Mouse (Mus musculus) lung, adult 2 months (tissue): ENCODE results near the gene Gpr183. TPM values are rescaled to one million over a fixed set of nuclear protein-coding genes. Genes with fewer than 3 reads are reported as not detected.

Source experiments
- DNase-seq: peaks from one replicate; pipeline ENCODE4 v3.0.0; 2022
- H3K4me1 ChIP-seq: fragments of 200-500 bp; 2 replicates; pipeline ENCODE4 v1.6.1; 2011; ENCODE audit warnings: low read length; ENCODE audit not compliant: control insufficient read depth, insufficient read depth
- H3K4me3 ChIP-seq: fragments of 200-500 bp; replicated peaks from 2 replicates; pipeline ENCODE3; 2011; ENCODE audit warnings: low read depth, mild to moderate bottlenecking, control low read depth, low read length; ENCODE audit errors: extremely low read depth
- CTCF ChIP-seq: fragments of 200-500 bp; IDR thresholded peaks from 2 replicates; pipeline ENCODE4 v1.5.1; 2011; ENCODE audit warnings: mild to moderate bottlenecking, low read length, control low read depth; ENCODE audit not compliant: insufficient read depth
- POLR2A ChIP-seq: fragments of 200-500 bp; IDR thresholded peaks from 2 replicates; pipeline ENCODE4 v1.6.1; 2011; ENCODE audit warnings: low read depth, mild to moderate bottlenecking, control low read depth, low read length, borderline replicate concordance; ENCODE audit errors: extremely low read depth
- WGBS: fragments of 180-500 bp; shearing (Covaris S2); methylation state at CpG from one replicate; pipeline ENCODE4 v1.1.7; 2018; 5-methylcytosine and 5-hydroxymethylcytosine counted together
- polyA plus RNA-seq: library from polyadenylated mRNA; depleted of rRNA; stranded (reverse); fragments of >200 nt; gene quantifications from 2 replicates; pipeline ENCODE4 v1.2.3, GENCODE M21; 2012

The Gpr183 gene
- polyA plus RNA-seq, 1 experiment = 3.1 TPM

DNA sequence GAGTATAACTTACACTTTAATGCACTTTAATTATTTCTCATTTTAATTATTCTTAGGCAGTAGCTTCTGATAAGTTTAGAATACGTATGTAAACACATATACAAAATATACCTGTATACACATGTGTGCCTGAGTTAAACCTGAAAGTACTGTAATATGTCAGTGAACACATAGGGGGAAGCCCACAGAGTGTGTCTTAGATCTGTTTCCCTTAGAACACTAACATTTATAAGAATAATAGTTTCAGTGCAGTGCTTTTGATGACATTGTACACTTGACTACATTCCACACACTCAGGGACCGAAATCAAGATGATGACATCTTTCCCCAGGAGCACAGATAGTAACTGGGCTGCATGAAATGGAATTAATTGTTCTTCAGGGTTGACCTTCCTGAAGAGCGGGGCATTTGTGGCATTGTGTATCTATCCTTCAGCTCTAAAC is 5.4 kb downstream of the Gpr183 start:
- TF ChIP-seq POLR2A (no peak), CTCF (no peak)
- 85% methylated on average over 3 of the region's 3 CpGs for WGBS

DNA sequence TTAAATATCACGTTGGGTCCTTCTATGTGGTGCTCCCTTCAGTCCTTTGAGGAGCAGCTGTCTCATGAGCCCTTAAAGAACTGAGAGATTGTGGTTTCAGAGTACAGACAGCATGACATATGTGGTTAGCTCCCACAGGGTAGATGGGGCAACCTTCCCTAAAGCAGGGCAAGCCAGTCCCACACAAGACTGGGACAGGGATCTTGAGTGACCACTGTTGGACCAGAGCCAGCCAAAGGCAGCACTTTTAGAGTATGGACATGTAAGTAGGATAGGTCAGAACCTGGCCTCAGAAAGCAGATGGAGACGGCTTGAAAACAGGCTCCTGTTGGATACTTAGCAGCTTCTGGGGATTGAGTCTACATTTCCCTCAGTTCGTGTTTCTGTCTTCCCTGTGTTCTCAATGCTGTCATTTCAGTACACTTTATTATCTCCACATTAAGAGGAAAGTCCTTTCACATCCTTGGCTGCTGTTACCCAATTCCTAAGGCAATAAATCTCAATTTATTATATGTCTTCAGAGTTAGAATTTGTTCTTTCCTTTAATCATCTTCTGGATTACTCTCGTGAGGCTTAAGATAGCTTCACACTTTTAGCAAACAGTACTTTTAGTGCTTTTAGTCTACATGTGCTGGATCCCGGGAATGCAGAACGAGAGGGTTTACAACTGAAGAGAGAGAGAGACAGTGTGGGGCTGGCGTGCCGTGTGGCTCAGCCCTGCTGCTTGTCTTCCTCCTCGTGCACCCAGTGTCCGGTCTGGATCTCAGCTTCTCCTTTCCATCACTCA is 6.1 kb downstream of the Gpr183 start:
- DNase-seq = no peak
- no peak overlapping the region for H3K4me3 ChIP-seq
- H3K4me1 ChIP-seq = peaks cover 11% of the 10 kb centered on the region
- TF ChIP-seq CTCF = no peak
- TF ChIP-seq POLR2A = no peak
- WGBS = 66% methylated on average over 10 of the region's 10 CpGs

More for the DNA sequence above, 5.4 kb downstream of the Gpr183 start:
- DNase-seq = no peak
- Histone ChIP-seq H3K4me3 (no peak overlapping the region), H3K4me1 (peaks cover 11% of the 10 kb centered on the region)

DNA sequence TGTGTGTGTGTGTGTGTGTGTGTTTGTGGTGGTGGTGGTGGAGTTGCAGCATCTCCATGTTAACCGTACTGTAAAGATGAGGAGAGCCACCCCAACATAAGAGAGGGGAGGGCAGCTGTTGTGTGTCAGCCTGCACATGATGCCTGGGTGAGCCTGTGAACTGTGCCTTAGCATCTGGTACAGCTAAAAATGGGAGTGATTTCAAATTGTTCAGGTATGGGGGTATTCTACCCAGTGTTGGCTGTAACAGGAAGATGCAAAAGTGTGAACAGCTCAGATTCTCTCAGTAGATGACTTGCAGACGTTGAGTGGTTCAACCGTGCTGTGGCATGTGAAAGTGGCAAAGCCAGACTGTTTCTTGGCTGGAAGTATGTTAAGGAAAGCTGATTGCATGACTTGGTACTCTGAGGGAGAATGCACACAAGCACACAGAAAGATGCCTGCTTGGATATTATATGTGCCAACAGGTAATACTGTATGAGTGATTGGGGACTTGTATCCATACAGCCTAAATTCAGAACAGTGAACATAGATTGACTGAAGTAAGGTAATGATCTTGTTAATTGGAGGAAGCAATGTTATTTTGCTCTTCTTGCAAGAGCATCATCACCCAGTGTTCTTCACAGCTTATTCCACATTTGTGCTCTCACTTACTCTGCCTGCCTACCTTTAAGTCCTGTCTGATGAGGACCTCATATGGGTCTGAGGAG is 6.8 kb downstream of the Gpr183 start:
- 63% methylated on average over 3 of the region's 3 CpGs for WGBS
- TF ChIP-seq CTCF (no peak), POLR2A (no peak)
- DNase-seq = no peak
- H3K4me3 ChIP-seq = no peak overlapping the region
- peaks cover 5% of the 10 kb centered on the region for H3K4me1 ChIP-seq

DNA sequence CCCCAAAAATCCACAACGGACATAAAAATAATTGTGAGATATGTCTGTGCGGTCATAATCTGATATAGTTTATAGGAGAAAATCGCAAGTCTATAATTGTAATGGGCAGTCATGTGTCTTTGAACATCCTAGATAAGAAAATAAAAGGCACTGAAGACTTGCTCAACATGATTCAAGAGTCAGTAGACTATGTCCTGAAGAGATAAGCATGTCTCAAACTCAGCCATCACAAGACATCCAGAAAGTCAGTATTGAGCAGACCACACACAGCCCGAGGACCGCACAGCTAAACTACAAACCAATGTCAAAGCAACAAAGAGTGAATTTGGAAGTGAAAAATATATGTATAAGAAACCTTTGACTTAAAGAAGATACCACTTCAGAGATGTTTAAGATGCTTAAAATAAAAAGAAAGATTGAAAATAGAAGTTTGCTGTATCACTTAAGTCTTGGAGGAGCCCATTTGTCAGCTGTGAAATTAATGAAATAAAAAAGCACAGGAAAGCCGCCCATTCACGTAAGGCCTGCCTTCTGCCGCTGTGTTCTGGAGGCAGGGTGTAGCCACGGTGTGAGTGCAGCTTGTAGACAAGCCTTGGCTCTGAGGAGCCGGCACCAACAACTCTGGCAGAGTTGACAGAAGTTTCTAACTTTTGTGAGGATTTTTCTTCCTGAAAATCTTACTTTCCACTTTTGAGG is 7.7 kb downstream of the Gpr183 start:
- DNase-seq = no peak
- WGBS = 84% methylated on average over 10 of the region's 10 CpGs
- Histone ChIP-seq H3K4me1 (peaks cover 5% of the 10 kb centered on the region), H3K4me3 (no peak overlapping the region)
- TF ChIP-seq POLR2A = no peak
- TF ChIP-seq CTCF = no peak

DNA sequence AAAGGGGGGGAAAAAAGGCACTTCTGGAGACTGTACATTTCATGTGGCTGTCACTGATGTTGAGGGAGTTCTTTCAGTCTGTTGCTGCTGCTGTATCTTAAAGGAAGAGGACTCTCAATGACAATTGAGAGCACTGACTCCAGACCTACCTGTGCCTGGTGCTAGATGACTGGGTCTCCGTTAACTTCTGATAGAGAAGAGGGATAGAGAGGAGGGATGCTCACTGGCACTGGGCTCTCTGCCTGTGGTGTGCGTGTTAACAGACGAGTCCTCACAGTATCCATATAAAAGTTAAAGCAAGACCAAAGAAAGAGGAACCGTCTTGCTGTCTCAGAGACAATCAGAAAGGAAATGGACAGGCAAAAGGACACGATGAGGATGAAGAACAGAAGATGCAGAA is 8.7 kb downstream of the Gpr183 start:
- DNase-seq = no peak
- no peak for TF ChIP-seq CTCF
- TF ChIP-seq POLR2A = no peak
- Histone ChIP-seq H3K4me1 (peaks cover 4% of the 10 kb centered on the region), H3K4me3 (no peak overlapping the region)
- WGBS = 86% methylated on average over 5 of the region's 5 CpGs

DNA sequence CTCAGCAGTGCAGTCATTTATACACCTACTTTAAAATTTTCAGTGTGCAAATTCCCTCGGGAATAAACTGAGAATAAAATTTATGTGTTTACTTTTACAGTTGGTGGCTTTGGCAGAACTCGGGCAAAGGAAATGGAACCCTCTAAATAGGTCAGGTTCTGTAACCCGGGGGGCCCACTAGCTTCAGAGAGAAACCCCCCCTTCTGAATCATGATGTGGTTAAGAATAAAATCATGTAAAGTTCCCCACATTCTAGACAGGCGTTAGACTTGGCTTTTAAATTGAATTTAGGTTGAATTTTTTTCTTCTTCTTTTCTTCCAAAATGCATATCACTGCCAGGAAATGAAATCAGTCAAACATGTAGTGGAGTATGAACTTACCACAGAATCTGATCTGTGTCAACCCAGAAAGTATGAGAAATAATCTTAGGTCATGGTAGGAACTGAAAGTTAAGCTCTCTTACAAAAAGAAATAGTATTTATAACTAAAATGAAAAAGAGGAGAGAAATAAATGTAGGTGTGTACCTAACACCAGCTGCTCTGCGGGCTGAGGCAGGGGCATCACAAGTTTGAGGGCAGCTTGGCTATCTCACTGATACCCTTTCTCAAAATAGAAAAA is 9.7 kb downstream of the Gpr183 start:
- TF ChIP-seq CTCF (no peak), POLR2A (no peak)
- Histone ChIP-seq H3K4me1 (peaks cover 4% of the 10 kb centered on the region), H3K4me3 (no peak overlapping the region)
- WGBS = 49% methylated on average over 5 of the region's 5 CpGs
- DNase-seq = no peak

DNA sequence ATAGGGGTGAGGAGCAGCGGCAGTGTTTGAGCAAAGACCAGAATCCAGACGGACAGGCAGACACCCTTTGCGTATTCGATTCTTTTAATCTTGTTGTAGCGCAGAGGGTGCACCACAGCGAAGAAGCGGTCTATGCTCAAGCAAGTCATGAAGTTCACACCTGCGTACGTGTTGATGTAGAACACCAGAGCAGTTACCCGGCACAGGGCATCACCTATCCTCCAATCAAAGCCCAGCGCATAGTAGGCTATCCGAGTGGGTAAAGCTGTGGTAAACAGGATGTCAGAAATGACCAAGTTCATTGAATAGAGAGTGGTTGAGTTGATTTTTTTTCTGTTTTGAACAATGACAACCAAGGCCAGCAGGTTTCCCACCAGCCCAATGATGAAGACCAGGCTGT is 10.4 kb downstream of the Gpr183 start:
- Histone ChIP-seq H3K4me3 (no peak overlapping the region), H3K4me1 (peaks cover 4% of the 10 kb centered on the region)
- TF ChIP-seq POLR2A (no peak), CTCF (no peak)
- 93% methylated on average over 12 of the region's 12 CpGs for WGBS
- no peak for DNase-seq

DNA sequence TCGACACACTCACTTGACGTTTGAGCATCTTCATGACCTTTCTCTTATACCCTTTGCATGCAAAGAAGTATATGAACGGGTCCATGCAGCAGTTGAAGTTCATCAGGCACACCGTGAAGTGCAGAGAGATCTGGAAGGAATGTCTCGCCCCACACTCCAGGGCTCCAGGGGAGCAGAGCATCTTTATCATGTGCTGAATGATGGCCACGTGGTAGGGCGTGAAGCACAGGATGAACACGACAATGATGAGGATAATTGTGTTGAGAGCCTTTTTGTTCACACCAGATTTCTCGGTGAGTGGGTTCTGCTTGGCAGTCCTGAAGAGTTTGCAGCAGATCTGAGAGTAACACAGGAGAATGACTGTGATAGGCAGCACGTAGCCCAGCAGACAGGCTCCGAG is 10.9 kb downstream of the Gpr183 start:
- Histone ChIP-seq H3K4me3 (no peak overlapping the region), H3K4me1 (peaks cover 4% of the 10 kb centered on the region)
- no peak for DNase-seq
- 88% methylated on average over 11 of the region's 11 CpGs for WGBS
- TF ChIP-seq POLR2A = no peak

DNA sequence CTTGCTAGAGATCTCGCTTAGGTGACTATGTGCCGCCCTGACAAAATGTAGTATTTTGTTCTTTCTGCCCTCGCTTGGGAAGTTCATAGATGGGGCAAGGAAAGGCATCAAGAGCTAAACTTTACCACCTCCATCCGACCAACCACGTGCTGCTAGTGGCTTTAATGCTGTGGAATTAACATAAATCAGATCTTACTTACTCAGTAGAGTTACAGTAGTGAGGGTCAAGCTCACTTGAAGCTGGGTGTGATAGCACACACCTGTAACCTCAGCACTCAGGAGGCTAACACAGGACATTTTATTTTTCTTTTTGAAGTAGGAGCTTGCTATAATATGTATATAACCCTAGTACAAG is 13.0 kb downstream of the Gpr183 start:
- Histone ChIP-seq H3K4me3 (no peak overlapping the region), H3K4me1 (peaks cover 7% of the 10 kb centered on the region)
- TF ChIP-seq CTCF = no peak
- TF ChIP-seq POLR2A = no peak
- DNase-seq = no peak
- WGBS = 90% methylated on average over 5 of the region's 5 CpGs
